Mouse (Mus musculus) heart, adult 2 months (tissue): ENCODE data around the gene Rrh.

Experiments
- CTCF ChIP-seq: fragments of 200-600 bp; IDR thresholded peaks from 2 replicates; pipeline ENCODE4 v1.8.1; 2022; ENCODE audit warnings: antibody characterized with exemption, mild to moderate bottlenecking, moderate library complexity
- EP300 ChIP-seq: fragments of 200-500 bp; IDR thresholded peaks from 2 replicates; pipeline ENCODE4 v1.6.1; 2011; ENCODE audit warnings: low read depth, low read length, control low read depth; ENCODE audit not compliant: insufficient read depth
- POLR2A ChIP-seq: fragments of 200-500 bp; IDR thresholded peaks from 2 replicates; pipeline ENCODE4 v1.6.1; 2011; ENCODE audit warnings: mild to moderate bottlenecking, low read depth, low read length, control low read depth; ENCODE audit not compliant: insufficient read depth

DNA sequence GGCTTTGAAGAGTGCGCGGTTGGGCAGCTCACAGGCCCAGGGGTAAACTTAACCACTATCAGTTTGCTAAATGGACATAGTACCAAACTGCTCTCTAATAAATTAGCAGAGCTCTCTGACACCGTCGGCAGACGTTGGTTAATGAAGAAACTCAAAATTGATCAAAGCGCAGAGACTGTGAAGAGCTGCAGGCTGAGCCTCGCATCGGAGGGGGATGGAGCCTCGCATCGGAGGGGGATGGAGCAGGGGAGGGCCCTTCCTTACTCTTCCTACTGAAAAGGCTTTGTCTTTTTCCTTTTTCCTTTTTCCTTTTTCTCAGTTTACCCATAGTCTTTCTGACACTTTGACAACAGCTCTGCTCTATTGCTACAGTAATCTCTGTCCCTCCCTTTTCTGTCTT lies 41.0 kb downstream of the Rrh start:
- TF ChIP-seq CTCF: no peak
- TF ChIP-seq EP300: no peak
- TF ChIP-seq POLR2A: no peak
